ENCODE assay signal across 10 mouse cellular contexts in genomic region chr9:47739276-47739675, GRCm38 (mm10).
DNase-seq lines count a peak whose midpoint lies in the region; ATAC-seq and TF ChIP-seq lines count a peak whose summit lies in the region.
"Had no signal": no experiment of that assay in that cellular context is flagged by ENCODE, and none has a peak within 500 bp of the region (broad histone marks: within the 10 kb centered on the region; RNA-seq: fewer than 3 reads in every experiment).

No protein-coding gene starts in this region.

- H3K27me3 ChIP-seq in forebrain, embryonic 13.5 days, result no peaks in the 10 kb centered on the region
- H3K27me3 ChIP-seq in forebrain, embryonic 11.5 days (ENCODE audit: control insufficient read depth, insufficient read depth, low read length), result no peaks in the 10 kb centered on the region
- no peaks in the 10 kb centered on the region for H3K27me3 ChIP-seq in hindbrain, postnatal 0 days (ENCODE audit: insufficient read depth, low read length)
- H3K27me3 ChIP-seq in neural tube, embryonic 14.5 days (ENCODE audit: control insufficient read depth, insufficient read depth, low read length), result no peaks in the 10 kb centered on the region
- H3K27me3 ChIP-seq in lung, postnatal 0 days (replicated peaks; ENCODE audit: insufficient read depth, low read length), result no peaks in the 10 kb centered on the region
- H3K27me3 ChIP-seq: limb, embryonic 12.5 days had no signal

- no peak overlapping the region for H3K4me3 ChIP-seq in forebrain, embryonic 13.5 days
- no peak overlapping the region for H3K4me3 ChIP-seq in forebrain, embryonic 11.5 days (ENCODE audit: low read depth, low read length)
- H3K4me3 ChIP-seq in hindbrain, postnatal 0 days (ENCODE audit: low read length), result no peak overlapping the region
- H3K4me3 ChIP-seq in neural tube, embryonic 14.5 days (ENCODE audit: low read depth, low read length), result no peak overlapping the region
- no peak overlapping the region for H3K4me3 ChIP-seq in lung, postnatal 0 days (ENCODE audit: low read depth, low read length)
- H3K4me3 ChIP-seq: limb, embryonic 12.5 days had no signal

- no peak for DNase-seq in forebrain, embryonic 11.5 days (ENCODE audit: low spot score)
- DNase-seq in embryo, embryonic 10 days (ENCODE audit: low spot score), result peak; percentile 48
- peak; percentile 40 for DNase-seq in hindbrain, postnatal 0 days (ENCODE audit: low spot score)
- DNase-seq in lung, postnatal 25 days (ENCODE audit: low spot score), result no peak
- no peak for DNase-seq in lung, postnatal 0 days (ENCODE audit: low spot score)
- no peak for DNase-seq in testis, postnatal 10 days (ENCODE audit: low spot score)

- no peak for TF ChIP-seq CTCF in hindbrain, postnatal 0 days (IDR thresholded peaks at IDR 0.05; ENCODE audit: low read depth)
- no peak for TF ChIP-seq CTCF in lung, postnatal 0 days (IDR thresholded peaks at IDR 0.05)

- no peak for TF ChIP-seq EP300 in lung, postnatal 0 days (IDR thresholded peaks at IDR 0.05)

- H3K9me3 ChIP-seq in forebrain, embryonic 13.5 days (replicated peaks), result no peaks in the 10 kb centered on the region
- no peaks in the 10 kb centered on the region for H3K9me3 ChIP-seq in forebrain, embryonic 11.5 days (ENCODE audit: control insufficient read depth, low read length)
- H3K9me3 ChIP-seq in hindbrain, postnatal 0 days (ENCODE audit: low read length), result no peaks in the 10 kb centered on the region
- no peaks in the 10 kb centered on the region for H3K9me3 ChIP-seq in neural tube, embryonic 14.5 days (ENCODE audit: control insufficient read depth, low read length)
- no peaks in the 10 kb centered on the region for H3K9me3 ChIP-seq in lung, postnatal 0 days (ENCODE audit: low read length)
- H3K9me3 ChIP-seq: limb, embryonic 12.5 days had no signal

- peak overlapping the region; percentile 30; the same call in 1 of the 2 replicates for H3K9ac ChIP-seq in forebrain, embryonic 13.5 days
- no peak overlapping the region for H3K9ac ChIP-seq in forebrain, embryonic 11.5 days (ENCODE audit: low read length)
- no peak overlapping the region for H3K9ac ChIP-seq in hindbrain, postnatal 0 days (replicated peaks; ENCODE audit: low read length)
- no peak overlapping the region; the same call in 1 of the 2 replicates for H3K9ac ChIP-seq in neural tube, embryonic 14.5 days (replicated peaks; ENCODE audit: low read depth, low read length)
- no peak overlapping the region for H3K9ac ChIP-seq in lung, postnatal 0 days (replicated peaks; ENCODE audit: low read depth)
- H3K9ac ChIP-seq: limb, embryonic 12.5 days had no signal

- no peaks in the 10 kb centered on the region for H3K36me3 ChIP-seq in forebrain, embryonic 13.5 days (ENCODE audit: poor library complexity, severe bottlenecking)
- H3K36me3 ChIP-seq in forebrain, embryonic 11.5 days (ENCODE audit: control insufficient read depth, insufficient read depth, low read length), result no peaks in the 10 kb centered on the region
- H3K36me3 ChIP-seq in hindbrain, postnatal 0 days (ENCODE audit: insufficient read depth, low read length), result no peaks in the 10 kb centered on the region
- no peaks in the 10 kb centered on the region for H3K36me3 ChIP-seq in neural tube, embryonic 14.5 days (ENCODE audit: control insufficient read depth, insufficient read depth, low read length)
- no peaks in the 10 kb centered on the region for H3K36me3 ChIP-seq in lung, postnatal 0 days (ENCODE audit: insufficient read depth, low read length)
- H3K36me3 ChIP-seq: limb, embryonic 12.5 days had no signal

- WGBS in forebrain, embryonic 13.5 days, result 11% methylated on average over 7 of the region's 7 CpGs
- WGBS in forebrain, embryonic 11.5 days, result 11% methylated on average over 7 of the region's 7 CpGs
- WGBS in hindbrain, postnatal 0 days, result 10% methylated on average over 7 of the region's 7 CpGs
- 8% methylated on average over 7 of the region's 7 CpGs for WGBS in neural tube, embryonic 14.5 days
- WGBS in lung, postnatal 0 days, result 17% methylated on average over 7 of the region's 7 CpGs

- peaks cover 49% of the 10 kb centered on the region for H3K4me1 ChIP-seq in forebrain, embryonic 13.5 days
- H3K4me1 ChIP-seq in forebrain, embryonic 11.5 days (replicated peaks; ENCODE audit: control insufficient read depth, insufficient read depth, low read length), result no peaks in the 10 kb centered on the region; the same call in 1 of the 2 replicates
- peaks cover 15% of the 10 kb centered on the region for H3K4me1 ChIP-seq in hindbrain, postnatal 0 days (ENCODE audit: insufficient read depth, low read length)
- H3K4me1 ChIP-seq in neural tube, embryonic 14.5 days (ENCODE audit: control insufficient read depth, insufficient read depth, low read length), result peaks cover 13% of the 10 kb centered on the region
- no peaks in the 10 kb centered on the region for H3K4me1 ChIP-seq in lung, postnatal 0 days (ENCODE audit: insufficient read depth, low read depth, low read length)

- peak; percentile 75; the same call in 1 of the 2 replicates for ATAC-seq in forebrain, embryonic 13.5 days
- ATAC-seq in forebrain, embryonic 11.5 days (replicated peaks; ENCODE audit: low FRiP score), result no peak
- ATAC-seq in hindbrain, postnatal 0 days, result peak; percentile 67
- no peak; the same call in 1 of the 2 replicates for ATAC-seq in neural tube, embryonic 14.5 days (ENCODE audit: low read depth)
- ATAC-seq in lung, postnatal 0 days, result no peak
- ATAC-seq: intestine, embryonic 16.5 days had no signal

- peak overlapping the region; percentile 12; the same call in 1 of the 2 replicates for H3K4me2 ChIP-seq in forebrain, embryonic 13.5 days
- no peak overlapping the region for H3K4me2 ChIP-seq in forebrain, embryonic 11.5 days (ENCODE audit: low read depth, low read length, severe bottlenecking)
- H3K4me2 ChIP-seq in hindbrain, postnatal 0 days (ENCODE audit: low read depth, low read length), result no peak overlapping the region
- H3K4me2 ChIP-seq in neural tube, embryonic 14.5 days (ENCODE audit: low read depth, low read length), result peak overlapping the region; percentile 4; the same call in 1 of the 2 replicates
- no peak overlapping the region for H3K4me2 ChIP-seq in lung, postnatal 0 days (replicated peaks; ENCODE audit: low read depth, low read length)
- H3K4me2 ChIP-seq: limb, embryonic 12.5 days had no signal

- H3K27ac ChIP-seq in forebrain, embryonic 13.5 days, result peak overlapping the region; percentile 57
- no peak overlapping the region for H3K27ac ChIP-seq in forebrain, embryonic 11.5 days (ENCODE audit: low read depth, low read length)
- H3K27ac ChIP-seq in hindbrain, postnatal 0 days, result peak overlapping the region; percentile 29
- H3K27ac ChIP-seq in neural tube, embryonic 14.5 days (ENCODE audit: low read depth, low read length), result no peak overlapping the region; the same call in 1 of the 2 replicates
- H3K27ac ChIP-seq in lung, postnatal 0 days (ENCODE audit: low read length), result no peak overlapping the region
- H3K27ac ChIP-seq: limb, embryonic 12.5 days had no signal

Comparison
In these comparisons a context has a peak if more than half of its experiments do, and no peak if none do; other contexts are left out.
1. ATAC-seq: peak in forebrain, embryonic 13.5 days (single experiment) and hindbrain, postnatal 0 days (single experiment); none in forebrain, embryonic 11.5 days (single experiment), neural tube, embryonic 14.5 days (single experiment) and lung, postnatal 0 days (single experiment).
2. H3K27ac ChIP-seq: peak in forebrain, embryonic 13.5 days (single experiment) and hindbrain, postnatal 0 days (single experiment); none in forebrain, embryonic 11.5 days (single experiment), neural tube, embryonic 14.5 days (single experiment) and lung, postnatal 0 days (single experiment).
3. H3K4me2 ChIP-seq: peak in forebrain, embryonic 13.5 days (single experiment) and neural tube, embryonic 14.5 days (single experiment); none in forebrain, embryonic 11.5 days (single experiment), hindbrain, postnatal 0 days (single experiment) and lung, postnatal 0 days (single experiment).
4. DNase-seq: peak in embryo, embryonic 10 days (single experiment) and hindbrain, postnatal 0 days (single experiment); none in forebrain, embryonic 11.5 days (single experiment), lung, postnatal 25 days (single experiment), lung, postnatal 0 days (single experiment) and testis, postnatal 10 days (single experiment).